Mouse (Mus musculus) Patski (cell line): ENCODE data around the gene Obsl1. TPM values are rescaled to one million over a fixed set of nuclear protein-coding genes. Genes with fewer than 3 reads are reported as not detected.

Source experiments
- ATAC-seq: fragments of 100-300 bp; one replicate; pipeline ENCODE4 v1.8.0; 2021
- CTCF ChIA-PET: fragments of 350-600 bp; sonication (Branson Sonifier 250); formaldehyde crosslinking; loops from one replicate; lab custom pipeline; 2022; ENCODE audit warnings: inconsistent platforms; lab: Charles Lee
- POLR2A ChIA-PET: fragments of 350-600 bp; sonication (Branson Sonifier 250); formaldehyde crosslinking; loops from one replicate; lab custom pipeline; 2022; ENCODE audit warnings: antibody characterized with exemption, inconsistent platforms; lab: Charles Lee
- DNase-seq: peaks from one replicate; pipeline ENCODE4 v3.0.0-alpha.2; 2011; ENCODE audit warnings: low read depth, low spot score
- H3K27me3 ChIP-seq: fragments of 371-371 bp; one replicate; pipeline ENCODE4 v1.5.1; 2021
- CTCF ChIP-seq: fragments of 100-300 bp; IDR thresholded peaks from one replicate; pipeline ENCODE4 v1.5.1; 2021
- in situ Hi-C: fragments of 300-500 bp; cut with MboI; formaldehyde crosslinking; loops from 3 replicates; pipeline ENCODE4 v1.11.1; 2018; ENCODE audit warnings: low pct_unique_long_range_greater_than_20kb, mixed read lengths
- polyA plus RNA-seq: library from polyadenylated mRNA; unstranded; gene quantifications from one replicate; pipeline ENCODE4 v1.2.3, GENCODE M21; 2021

The Obsl1 gene
- polyA plus RNA-seq, 1 experiment from 2014 or later, result 33.3 TPM

GRCm38 (mm10) chr1:75487040-75487404, 19.2 kb downstream of the Obsl1 start:
- CTCF ChIA-PET, result interaction anchor here (1.0 to 2.4 kb wide), 3 partner anchors 10 to 233 kb away, joined by 3 to 17 read pairs (median 3); no protein-coding TSS in a partner anchor
- DNase-seq (no peak), ATAC-seq (peak; percentile 3)
- no peak for TF ChIP-seq CTCF
- in situ Hi-C loops, result no loop called here
- no peaks in the 10 kb centered on the region for H3K27me3 ChIP-seq
- POLR2A ChIA-PET, result interaction anchor here (0.6 to 1.2 kb wide), 3 partner anchors 8 to 102 kb away, joined by 4 to 10 read pairs (median 7); partner anchors contain the start of genes Chpf and Tmem198

GRCm38 (mm10) chr1:75486561-75486960, 19.7 kb downstream of the Obsl1 start:
- no peak for TF ChIP-seq CTCF
- no peaks in the 10 kb centered on the region for H3K27me3 ChIP-seq
- in situ Hi-C loops, result no loop called here
- DNase-seq (no peak), ATAC-seq (no peak)
- CTCF ChIA-PET, result interaction anchor here (1.0 to 2.4 kb wide), 2 partner anchors 9 to 232 kb away, joined by 3 to 17 read pairs; no protein-coding TSS in a partner anchor
- POLR2A ChIA-PET, result interaction anchor here (0.6 to 1.2 kb wide), 4 partner anchors 8 to 102 kb away, joined by 3 to 10 read pairs (median 6); partner anchors contain the start of genes Chpf and Tmem198

- ChIA-PET CTCF (no interaction called here), POLR2A (no interaction called here)
- no peak for TF ChIP-seq CTCF
- no peaks in the 10 kb centered on the region for H3K27me3 ChIP-seq
- in situ Hi-C loops, result no loop called here
- ATAC-seq, result no peak
- DNase-seq, result no peak
These were observed 25.5 kb downstream of the Obsl1 start for GRCm38 (mm10) chr1:75480735-75481134.

GRCm38 (mm10) chr1:75480036-75480435, 26.2 kb downstream of the Obsl1 start:
- in situ Hi-C loops, result no loop called here
- no peak for DNase-seq
- ChIA-PET CTCF (no interaction called here), POLR2A (no interaction called here)
- TF ChIP-seq CTCF, result no peak
- no peaks in the 10 kb centered on the region for H3K27me3 ChIP-seq
- no peak for ATAC-seq

- ChIA-PET POLR2A (interaction anchor here (0.9 to 1.2 kb wide), 3 partner anchors 8 to 81 kb away, joined by 3 to 10 read pairs (median 4); no protein-coding TSS in a partner anchor), CTCF (interaction anchor here (0.9 to 3.8 kb wide), 3 partner anchors 21 to 80 kb away, joined by 3 to 32 read pairs (median 14); no protein-coding TSS in a partner anchor)
- DNase-seq, result no peak
- no peaks in the 10 kb centered on the region for H3K27me3 ChIP-seq
- no peak for ATAC-seq
- in situ Hi-C loops, result loop anchor here (5.0 to 10.0 kb wide), 2 partner anchors 78 to 115 kb away; no protein-coding TSS in a partner anchor
- no peak for TF ChIP-seq CTCF
These were observed 26.6 kb downstream of the Obsl1 start for GRCm38 (mm10) chr1:75479635-75479989.

GRCm38 (mm10) chr1:75478916-75479634, 27.2 kb downstream of the Obsl1 start, which contains the start of the genes Chpf and Tmem198:
Gene Chpf (minus strand): TSS chr1:75479307.
Gene Tmem198 (plus strand): TSS chr1:75479532.
- in situ Hi-C loops, result loop anchor here (5.0 to 10.0 kb wide), 2 partner anchors 78 to 116 kb away; no protein-coding TSS in a partner anchor
- ATAC-seq (peak; percentile 87), DNase-seq (peak; percentile 88)
- H3K27me3 ChIP-seq, result no peaks in the 10 kb centered on the region
- TF ChIP-seq CTCF, result no peak
- CTCF ChIA-PET, result interaction anchor here (0.9 to 3.8 kb wide), 3 partner anchors 21 to 80 kb away, joined by 3 to 32 read pairs (median 14); no protein-coding TSS in a partner anchor
- POLR2A ChIA-PET, result interaction anchor here (0.9 to 1.2 kb wide), 4 partner anchors 8 to 81 kb away, joined by 3 to 10 read pairs (median 4); no protein-coding TSS in a partner anchor

GRCm38 (mm10) chr1:75478497-75478896, 27.8 kb downstream of the Obsl1 start:
- DNase-seq (no peak), ATAC-seq (peak; percentile 6)
- in situ Hi-C loops, result loop anchor here (5.0 to 10.0 kb wide), 2 partner anchors 79 to 116 kb away; no protein-coding TSS in a partner anchor
- no peaks in the 10 kb centered on the region for H3K27me3 ChIP-seq
- POLR2A ChIA-PET, result interaction anchor here (0.7 to 1.2 kb wide), 5 partner anchors 9 to 1148 kb away, joined by 3 to 10 read pairs (median 4); no protein-coding TSS in a partner anchor
- CTCF ChIA-PET, result interaction anchor here (2.8 to 3.8 kb wide), 2 partner anchors 20 to 81 kb away, joined by 14 to 32 read pairs; no protein-coding TSS in a partner anchor
- no peak for TF ChIP-seq CTCF

- POLR2A ChIA-PET, result interaction anchor here (0.7 to 0.9 kb wide), 2 partner anchors 81 to 1148 kb away, joined by 4 read pairs; no protein-coding TSS in a partner anchor
- DNase-seq (no peak), ATAC-seq (no peak)
- H3K27me3 ChIP-seq, result no peaks in the 10 kb centered on the region
- in situ Hi-C loops, result loop anchor here (5.0 to 10.0 kb wide), 2 partner anchors 79 to 117 kb away; no protein-coding TSS in a partner anchor
- TF ChIP-seq CTCF, result no peak
- CTCF ChIA-PET, result interaction anchor here (0.7 to 3.8 kb wide), 12 partner anchors 9 to 121 kb away, joined by 3 to 32 read pairs (median 10); no protein-coding TSS in a partner anchor
These were observed 28.3 kb downstream of the Obsl1 start for GRCm38 (mm10) chr1:75477966-75478290.

GRCm38 (mm10) chr1:75477264-75477965, 28.8 kb downstream of the Obsl1 start:
- POLR2A ChIA-PET, result interaction anchor here (1.2 kb wide), 1 partner anchor 82 kb away, joined by 5 read pairs; no protein-coding TSS in a partner anchor
- ATAC-seq (peak; percentile 12), DNase-seq (no peak)
- in situ Hi-C loops, result loop anchor here (5.0 to 10.0 kb wide), 2 partner anchors 80 to 117 kb away; no protein-coding TSS in a partner anchor
- TF ChIP-seq CTCF, result no peak
- H3K27me3 ChIP-seq, result no peaks in the 10 kb centered on the region
- CTCF ChIA-PET, result interaction anchor here (0.6 to 3.8 kb wide), 24 partner anchors 8 to 250 kb away, joined by 3 to 32 read pairs (median 4); partner anchors contain the start of gene Gmppa
